ENCODE assay signal across 12 mouse cellular contexts in the genomic region with DNA sequence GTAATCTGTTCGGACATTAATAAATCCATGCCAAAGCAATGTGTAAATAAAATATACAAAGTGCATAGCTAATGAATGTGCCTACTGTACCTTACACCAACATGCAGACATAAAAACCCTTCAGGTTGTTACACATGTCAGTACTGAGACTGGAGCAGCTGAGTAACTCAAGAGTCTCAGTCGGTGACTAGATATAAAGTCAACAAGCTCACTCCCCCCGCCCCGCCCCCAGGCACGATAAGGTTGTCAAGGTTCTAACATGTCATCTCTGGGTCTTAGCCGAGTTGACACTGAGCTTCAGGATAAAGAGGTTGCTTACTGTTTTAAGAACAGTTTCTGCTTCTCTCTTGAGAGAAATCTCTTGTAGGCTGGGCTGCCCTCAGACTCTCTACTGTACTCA.
A peak's percentile ranks its signal among the peaks of the same experiment; 100 is the strongest.
DNase-seq lines count a peak whose midpoint lies in the region; ATAC-seq lines count a peak whose summit lies in the region.
"Had no signal": no experiment of that assay in that cellular context is flagged by ENCODE, and none has a peak within 500 bp of the region (broad histone marks: within the 10 kb centered on the region; RNA-seq: fewer than 3 reads in every experiment).

No protein-coding gene starts in this region.

- no peak overlapping the region for H3K4me3 ChIP-seq in heart, embryonic 16.5 days (ENCODE audit: low read length)
- no peak overlapping the region for H3K4me3 ChIP-seq in intestine, embryonic 16.5 days (ENCODE audit: low read length)

- H3K4me1 ChIP-seq in heart, embryonic 16.5 days (ENCODE audit: control insufficient read depth, insufficient read depth, low read length), result peaks cover 14% of the 10 kb centered on the region
- H3K4me1 ChIP-seq in intestine, embryonic 16.5 days (ENCODE audit: control insufficient read depth, insufficient read depth, low read length), result peaks cover 3% of the 10 kb centered on the region; the same call in 1 of the 2 replicates

- H3K9me3 ChIP-seq in heart, embryonic 16.5 days (replicated peaks; ENCODE audit: control insufficient read depth, low read length), result no peaks in the 10 kb centered on the region
- H3K9me3 ChIP-seq in intestine, embryonic 16.5 days (ENCODE audit: control insufficient read depth, low read length), result no peaks in the 10 kb centered on the region

- no peak for DNase-seq in heart, adult 18-20 months
- DNase-seq in urinary bladder, adult 18-20 months (ENCODE audit: low spot score in 2 of 2), result peak; percentile 28 to 45
- no peak for DNase-seq in urinary bladder, postnatal 10 days (ENCODE audit: low spot score)
- DNase-seq in yolk sac, embryonic 10.5 days (ENCODE audit: low spot score), result peak; percentile 61
- no peak for DNase-seq in layer of hippocampus, adult 11-12 months (ENCODE audit: low spot score)
- DNase-seq in cerebellum, adult 9-10 months, result no peak
- DNase-seq: embryo, embryonic 11 days had no signal

- 25% methylated on average over 6 of the region's 6 CpGs for WGBS in heart, embryonic 16.5 days
- 35% methylated on average over 6 of the region's 6 CpGs for WGBS in intestine, embryonic 16.5 days

- no peak overlapping the region for H3K9ac ChIP-seq in heart, embryonic 16.5 days (ENCODE audit: low read length)
- no peak overlapping the region for H3K9ac ChIP-seq in intestine, embryonic 16.5 days (ENCODE audit: low read depth, low read length)

- H3K27me3 ChIP-seq in heart, embryonic 16.5 days (ENCODE audit: control insufficient read depth, insufficient read depth, low read length), result no peaks in the 10 kb centered on the region
- H3K27me3 ChIP-seq in intestine, embryonic 16.5 days (replicated peaks; ENCODE audit: control insufficient read depth, insufficient read depth, low read length), result no peaks in the 10 kb centered on the region
- H3K27me3 ChIP-seq: CH12.LX had no signal

- peaks cover 3% of the 10 kb centered on the region for H3K36me3 ChIP-seq in heart, embryonic 16.5 days (ENCODE audit: control insufficient read depth, insufficient read depth)
- 0 out of 2 replicates have a peak, but pooled peaks cover 2% of the 10 kb centered on the region for H3K36me3 ChIP-seq in intestine, embryonic 16.5 days (ENCODE audit: control insufficient read depth, insufficient read depth, low read length)

- no peak overlapping the region for H3K4me2 ChIP-seq in heart, embryonic 16.5 days (ENCODE audit: low read depth, low read length)
- no peak overlapping the region for H3K4me2 ChIP-seq in intestine, embryonic 16.5 days (ENCODE audit: low read depth, low read length)

- peak overlapping the region; percentile 20; the same call in 1 of the 2 replicates for H3K27ac ChIP-seq in heart, embryonic 16.5 days (ENCODE audit: low read length)
- no peak overlapping the region for H3K27ac ChIP-seq in intestine, embryonic 16.5 days (ENCODE audit: low read length)
- H3K27ac ChIP-seq: macrophage had no signal

- ATAC-seq in heart, embryonic 16.5 days (replicated peaks; ENCODE audit: extremely low read depth, insufficient read depth, low FRiP score), result 0 out of 2 replicates have a peak, but pooled peaks have one; percentile 10
- ATAC-seq in intestine, embryonic 16.5 days, result 0 out of 2 replicates have a peak, but pooled peaks have one; percentile 40
- ATAC-seq: forebrain, embryonic 14.5 days had no signal

Comparison
In these comparisons a context has a peak if more than half of its experiments do, and no peak if none do; other contexts are left out.
1. DNase-seq: peak in urinary bladder, adult 18-20 months (2 of 2) and yolk sac, embryonic 10.5 days (single experiment); none in heart, adult 18-20 months (0 of 2), urinary bladder, postnatal 10 days (single experiment), layer of hippocampus, adult 11-12 months (single experiment) and cerebellum, adult 9-10 months (single experiment).